Mouse (Mus musculus): ENCODE measurements around the gene Gtf2e1.

- TF ChIP-seq MYOG (IDR thresholded peaks at IDR 0.05; ENCODE audit: control insufficient read depth in 1 of 3, insufficient read depth in 1 of 3, insufficient read length in 2 of 3, low read depth in 2 of 3) (no peak), MAX (IDR thresholded peaks at IDR 0.05; ENCODE audit: low read depth) (no peak), E2F4 (IDR thresholded peaks at IDR 0.05; ENCODE audit: insufficient read depth) (no peak)
Observed at GRCm38 (mm10) chr16:37516376-37516993, 23.1 kb downstream of the Gtf2e1 start.
